Mouse (Mus musculus) cerebellum, postnatal 4 days (tissue): ENCODE results near the gene Tfec.

Experiments used
- DNase-seq, 2 experiments: peaks; one replicate each; pipeline ENCODE4 v3.0.0; 2022; ENCODE audit warnings: low spot score in 2 of 2, mixed read lengths in 1 of 2

The Tfec gene

GRCm38 (mm10) chr6:16898251-16898862 lies at the start of gene Tfec:
Gene Tfec (minus strand): TSS chr6:16898441.
- DNase-seq, result no peak

DNA sequence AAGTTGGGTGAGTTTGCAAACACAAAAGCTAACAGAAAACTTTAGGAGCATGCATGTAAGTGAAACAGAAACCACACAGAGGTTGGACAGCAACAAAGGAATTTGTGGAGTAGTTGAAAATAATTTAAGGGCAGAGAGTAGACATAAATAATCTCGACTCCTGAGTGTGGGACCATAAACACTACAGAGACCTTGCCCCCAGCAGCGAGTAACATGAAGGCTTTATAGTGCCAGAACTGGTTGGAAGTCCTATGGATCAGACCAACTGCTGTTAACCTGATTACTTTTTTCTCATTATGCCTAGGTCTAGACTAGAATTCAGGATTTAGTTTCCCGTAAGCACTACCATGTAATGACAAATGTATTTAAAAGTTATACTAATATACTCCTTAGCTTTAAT lies 49.6 kb upstream of the Tfec start:
- no peak for DNase-seq

DNA sequence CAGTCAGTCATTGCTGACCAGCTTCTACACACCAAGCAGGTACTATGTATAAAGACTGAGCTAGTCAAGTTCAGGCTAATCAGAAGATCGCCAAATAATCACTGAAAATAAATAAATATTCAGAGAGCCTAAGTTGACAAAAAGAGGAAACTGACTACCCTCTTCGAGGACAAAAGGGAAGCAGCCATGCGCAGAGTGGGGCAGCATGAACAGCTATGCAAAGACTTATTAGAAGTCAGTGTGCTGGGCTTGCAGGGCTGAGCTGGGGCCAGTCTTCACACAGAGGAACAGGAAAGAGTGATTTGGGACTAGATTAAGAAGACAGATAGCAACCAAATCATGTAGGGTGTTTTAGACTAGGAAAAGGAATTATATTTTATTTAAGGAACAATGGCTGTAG lies 45.3 kb upstream of the Tfec start:
- no peak for DNase-seq

DNA sequence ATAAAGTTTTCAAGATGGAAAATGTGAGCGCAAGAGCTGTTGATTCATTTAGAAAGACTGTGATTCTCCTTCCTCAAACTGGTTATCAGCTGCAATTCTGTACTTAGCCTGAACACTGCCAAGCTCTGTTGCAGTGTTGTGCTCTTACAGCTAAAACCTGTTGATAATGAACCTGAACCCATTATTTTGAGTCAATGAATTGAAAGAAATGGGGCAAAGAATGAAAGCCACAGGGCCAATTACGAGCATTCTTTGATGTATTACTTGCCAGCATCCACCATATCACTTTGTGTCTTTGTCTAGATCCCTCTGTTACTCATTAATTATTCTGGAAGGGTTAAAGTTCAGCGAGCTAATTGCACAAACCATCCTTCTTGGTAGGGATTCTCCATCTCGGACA lies 44.2 kb upstream of the Tfec start:
- DNase-seq, result no peak

DNA sequence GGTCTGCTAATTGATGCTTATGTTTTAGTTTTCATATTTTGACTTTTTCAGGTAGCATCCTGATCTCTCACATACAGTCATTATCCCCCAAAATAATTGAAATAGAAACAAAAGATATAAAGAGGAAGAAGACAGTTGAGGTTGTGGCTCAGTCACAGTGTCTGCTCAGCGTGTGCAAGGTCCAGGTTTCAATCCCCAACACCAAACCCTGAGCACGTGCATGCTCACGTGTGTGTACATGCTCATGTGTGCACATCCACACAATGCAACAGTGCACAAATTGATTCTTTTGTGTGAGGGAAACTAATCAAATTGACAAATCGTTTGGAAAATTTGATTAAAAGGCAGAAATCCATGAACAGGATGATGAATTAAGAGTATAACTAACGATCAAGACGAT lies 32.8 kb upstream of the Tfec start:
- DNase-seq, result no peak

DNA sequence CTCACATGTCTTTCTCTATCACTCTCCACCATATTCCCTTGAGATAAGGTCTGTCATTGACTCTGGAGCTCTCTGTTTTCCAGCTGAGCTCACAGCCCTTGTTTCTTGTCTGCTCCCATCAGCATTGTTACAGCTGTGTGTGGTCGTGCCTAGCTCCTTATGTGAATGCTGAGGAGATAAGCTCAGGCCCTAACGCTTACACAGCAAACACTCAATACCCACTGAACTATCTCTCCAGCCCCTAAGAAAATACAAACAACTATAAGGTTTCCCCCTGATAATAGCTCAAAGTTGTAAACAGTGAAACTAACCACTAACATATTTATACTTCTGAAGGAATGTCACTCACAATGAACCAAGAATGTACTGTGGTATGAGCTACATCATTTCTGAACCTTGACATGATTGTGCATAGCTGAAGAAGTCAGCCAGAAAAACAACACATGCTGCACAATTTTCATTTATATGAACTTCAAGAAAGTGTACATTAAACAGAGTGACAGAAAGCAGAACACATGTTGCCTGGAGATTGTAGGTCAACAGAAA lies 21.9 kb upstream of the Tfec start:
- DNase-seq, result no peak

GRCm38 (mm10) chr6:16891819-16892218 lies 6.4 kb downstream of the Tfec start:
- DNase-seq, result no peak

GRCm38 (mm10) chr6:16883537-16884307 lies 14.5 kb downstream of the Tfec start:
- DNase-seq, result no peak

- no peak for DNase-seq
Observed at GRCm38 (mm10) chr6:16874021-16874542, 24.2 kb downstream of the Tfec start.

- DNase-seq, result no peak
Observed at GRCm38 (mm10) chr6:16870067-16870466, 28.2 kb downstream of the Tfec start.

DNA sequence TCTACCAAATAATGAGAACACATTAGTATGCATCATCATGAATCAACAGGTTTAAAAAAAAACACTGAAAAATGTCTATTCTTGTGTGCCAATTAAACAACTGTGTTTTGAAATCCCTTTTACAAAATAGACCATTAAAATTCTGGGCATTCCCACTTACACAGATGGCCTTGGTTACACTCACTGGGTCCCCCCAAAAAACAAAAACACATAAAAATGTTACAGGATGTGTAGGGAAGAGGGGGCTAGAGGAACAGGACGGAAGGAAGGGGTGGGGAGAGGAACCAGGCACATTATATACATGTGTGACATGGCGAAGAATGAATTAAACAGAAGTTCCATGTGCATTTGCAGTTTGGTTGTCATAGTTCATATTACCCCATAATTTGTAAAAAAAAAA lies 29.9 kb downstream of the Tfec start:
- DNase-seq, result no peak

GRCm38 (mm10) chr6:16862753-16863508 lies 35.3 kb downstream of the Tfec start:
- no peak for DNase-seq

DNA sequence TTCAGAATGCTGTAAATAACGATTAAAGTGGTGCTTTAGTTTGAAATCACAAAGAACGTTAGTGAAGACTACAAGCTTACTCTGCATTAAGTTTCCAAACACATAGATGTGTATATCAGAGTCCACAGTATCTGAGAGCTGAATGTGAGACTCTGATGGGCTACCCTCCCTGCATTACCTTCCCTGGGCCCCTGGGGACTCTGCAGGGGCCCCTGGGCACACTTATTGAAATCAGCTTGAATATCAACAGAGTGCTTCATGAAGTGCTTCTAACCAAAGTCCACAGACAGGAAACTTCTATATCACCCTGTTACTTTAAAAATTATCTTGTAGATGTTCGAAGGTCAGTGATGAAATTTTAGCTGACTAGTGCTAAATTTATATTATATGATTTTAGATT lies 36.2 kb downstream of the Tfec start:
- no peak for DNase-seq

DNA sequence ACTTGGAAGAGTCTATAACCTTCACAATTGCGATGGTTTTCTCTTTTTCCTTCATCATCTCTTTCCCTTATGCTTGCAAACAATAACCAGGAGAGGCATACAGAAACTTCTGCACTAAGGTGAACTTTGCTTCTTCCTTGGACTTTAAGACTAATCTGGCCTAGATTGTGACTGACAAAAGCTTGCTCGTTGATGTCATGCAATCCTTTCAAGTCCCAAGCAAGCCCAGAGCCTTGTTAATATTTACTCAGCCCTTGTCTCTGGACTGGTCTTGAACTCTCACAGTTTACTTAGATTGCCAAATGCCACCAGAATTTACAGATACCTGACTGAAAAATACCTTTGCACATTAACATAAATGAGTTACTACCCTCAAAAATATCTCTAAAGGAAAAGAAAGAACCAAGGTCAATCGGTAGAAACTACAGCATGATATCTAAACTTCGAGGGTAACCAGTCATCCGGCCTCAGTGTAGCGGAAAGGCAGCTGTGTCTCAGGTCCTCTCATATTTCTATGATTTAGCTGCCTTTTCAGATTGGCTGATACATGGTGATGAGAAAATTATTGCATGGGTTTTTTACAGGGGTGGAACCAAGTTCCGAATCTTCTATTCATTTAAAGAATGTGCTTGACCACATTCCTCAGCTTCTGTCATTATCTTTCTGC lies 42.2 kb downstream of the Tfec start:
- no peak for DNase-seq

DNA sequence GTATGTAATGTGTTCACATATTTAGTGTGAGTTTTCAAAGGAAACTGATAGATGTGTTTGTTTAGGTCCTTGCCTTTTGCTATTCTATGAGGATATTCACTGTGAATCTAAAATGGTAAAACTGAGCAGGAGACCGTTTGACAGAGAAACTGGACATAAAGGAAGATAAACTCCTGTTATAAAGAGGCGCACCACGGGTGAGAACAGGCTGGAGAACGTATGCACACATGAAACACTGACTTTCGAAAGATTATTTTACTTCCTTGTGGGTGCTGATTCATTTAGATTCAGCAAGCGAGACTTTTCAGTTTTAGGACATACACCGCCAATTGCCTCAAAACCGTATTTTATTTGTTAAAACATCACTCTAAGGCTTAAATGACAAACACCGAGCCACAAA lies 43.3 kb downstream of the Tfec start:
- DNase-seq, result no peak

DNA sequence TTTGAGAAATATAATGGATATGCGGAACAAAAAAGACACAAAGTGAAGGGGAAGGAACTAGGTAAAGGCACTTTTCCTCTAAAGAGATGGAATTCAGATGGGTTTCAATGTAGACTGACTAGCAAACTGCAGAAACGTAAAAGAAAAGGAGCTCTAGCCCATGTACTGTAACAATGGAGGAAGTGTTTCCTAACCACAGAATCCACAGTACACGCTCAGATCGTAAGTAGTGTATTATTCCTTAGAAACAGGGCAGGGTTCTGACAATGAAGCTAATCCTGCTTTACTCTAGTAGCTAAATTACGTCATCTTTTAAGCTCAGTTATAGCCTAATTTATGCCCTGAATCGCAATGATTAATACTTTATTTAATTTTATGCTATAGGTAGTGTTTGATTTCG lies 51.7 kb downstream of the Tfec start:
- DNase-seq, result no peak

- DNase-seq, result no peak
Observed at GRCm38 (mm10) chr6:16835631-16836030, 62.6 kb downstream of the Tfec start.

- DNase-seq, result no peak
Observed at GRCm38 (mm10) chr6:16828304-16828703, 69.9 kb downstream of the Tfec start.

DNA sequence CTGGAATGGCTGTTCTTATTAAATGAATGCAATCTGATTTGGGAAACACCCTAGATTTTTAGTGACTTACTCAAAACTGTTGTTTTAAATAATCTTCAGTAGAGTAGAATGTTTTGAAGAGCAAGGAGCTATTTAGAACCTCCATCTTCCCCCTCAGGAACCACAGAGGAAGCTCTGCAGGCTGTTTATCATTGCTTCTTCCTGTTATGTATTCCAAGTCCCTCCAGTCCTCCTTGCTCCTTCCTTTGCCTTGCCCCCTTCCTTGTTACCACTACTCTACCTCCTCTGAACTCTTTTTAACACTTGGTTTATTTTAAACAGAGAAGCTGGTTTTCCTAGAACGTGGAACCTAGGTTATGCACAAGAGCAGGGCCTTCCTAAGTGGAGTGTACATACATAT lies 76.3 kb downstream of the Tfec start:
- no peak for DNase-seq

- DNase-seq, result no peak
Observed at GRCm38 (mm10) chr6:16806302-16806701, 91.9 kb downstream of the Tfec start.

DNA sequence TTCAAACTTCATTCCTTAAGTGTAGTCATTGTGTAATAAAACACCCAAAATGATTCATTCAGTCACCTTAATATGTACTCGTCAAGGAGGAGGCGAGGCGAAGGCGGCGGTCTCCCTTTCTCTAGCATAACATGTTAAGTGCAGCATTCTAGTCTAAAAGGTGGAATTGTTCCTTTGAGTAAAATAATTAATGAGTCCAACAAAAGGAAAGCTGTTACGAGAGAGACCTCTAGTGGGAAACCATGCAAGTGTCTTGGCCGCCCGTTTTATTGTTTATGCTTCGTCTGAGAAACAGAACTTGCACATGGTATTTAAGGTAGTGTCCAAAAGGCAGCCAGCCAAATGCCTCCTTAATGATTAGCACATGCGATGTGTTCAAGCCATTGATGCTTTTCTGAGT lies 100.6 kb downstream of the Tfec start:
- DNase-seq, result peak in 1 of 2 experiments; percentile 22

DNA sequence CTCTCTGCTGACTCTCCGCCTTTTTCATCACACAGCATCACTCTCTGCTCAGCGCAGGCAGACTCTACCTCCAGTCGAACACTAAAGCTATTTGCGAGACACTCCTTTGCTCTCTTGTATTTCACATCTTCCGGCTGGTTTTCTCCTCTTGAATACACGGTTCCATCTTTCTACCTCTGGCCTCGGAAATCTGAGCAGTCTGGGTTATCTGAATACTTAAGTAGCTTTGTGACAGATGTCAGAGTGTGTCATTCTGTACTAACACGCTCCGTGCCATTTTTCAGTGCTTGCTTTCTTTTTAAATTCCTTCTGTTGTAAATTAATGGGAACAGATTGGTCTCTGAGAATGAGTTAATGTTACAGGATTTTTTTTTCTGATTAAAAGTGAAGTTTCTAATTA lies 101.3 kb downstream of the Tfec start:
- no peak for DNase-seq
